Mouse (Mus musculus): ENCODE data around the gene Map1lc3b.

- no peak for TF ChIP-seq CTCF (IDR thresholded peaks at IDR 0.05; ENCODE audit: borderline replicate concordance, extremely low read depth, insufficient read depth, insufficient read length)
- TF ChIP-seq POLR2A (IDR thresholded peaks at IDR 0.05; ENCODE audit: borderline replicate concordance, extremely low read depth, insufficient read depth, insufficient read length, poor library complexity, severe bottlenecking): no peak
Observed at GRCm38 (mm10) chr8:121602411-121602810, 12.2 kb downstream of the Map1lc3b start.

Measured in brain, embryonic 14.5 days (tissue).